Mouse (Mus musculus): ENCODE data around the gene Zfp740. TPM values are rescaled to one million over a fixed set of nuclear protein-coding genes. Genes with fewer than 3 reads are reported as not detected.

Zfp740 gene
- polyA plus RNA-seq, 1 experiment, result 45.8 TPM

DNA sequence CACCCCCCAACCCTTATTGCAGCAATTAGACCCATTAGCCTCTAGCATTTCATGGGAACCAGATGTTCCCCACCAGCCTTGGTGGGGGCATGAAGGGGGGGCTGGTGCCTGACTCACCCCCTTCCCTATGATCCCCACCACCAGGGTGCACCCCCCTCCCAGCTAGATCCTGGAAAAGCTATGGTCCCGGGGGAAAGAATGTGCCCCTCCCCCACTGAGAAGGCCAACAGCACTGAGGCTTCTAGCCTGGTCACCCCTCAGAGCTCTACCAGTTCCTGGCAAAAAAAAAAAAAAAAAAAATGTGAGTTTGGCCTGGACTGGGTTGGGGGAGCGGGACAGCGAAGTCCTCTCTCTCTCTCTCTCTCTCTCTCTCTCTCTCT is 45.8 kb downstream of the Zfp740 start:
- Histone ChIP-seq H3K4me3 (ENCODE audit: insufficient read depth, poor library complexity, severe bottlenecking) (no peak overlapping the region), H3K79me3 (ENCODE audit: low read depth) (peaks cover 15% of the 10 kb centered on the region), H3K79me2 (ENCODE audit: control insufficient read depth, insufficient read depth) (peaks cover 53% of the 10 kb centered on the region), H3ac (ENCODE audit: control insufficient read depth, insufficient read length, low read depth) (no peak overlapping the region), H3K27me3 (ENCODE audit: control insufficient read depth, insufficient read depth, insufficient read length) (no peaks in the 10 kb centered on the region), H3K36me3 (ENCODE audit: control insufficient read depth, insufficient read depth) (peaks cover 40% of the 10 kb centered on the region)
- no peak for TF ChIP-seq CTCF (IDR thresholded peaks at IDR 0.05; ENCODE audit: control insufficient read depth, insufficient read depth, insufficient read length)
- TF ChIP-seq MYOD1 (IDR thresholded peaks at IDR 0.05; ENCODE audit: control insufficient read depth, insufficient read length, low read depth), result no peak
- TF ChIP-seq MYOG (IDR thresholded peaks at IDR 0.05; ENCODE audit: control insufficient read depth, extremely low read depth, insufficient read length), result no peak
- no peak for TF ChIP-seq MAX (IDR thresholded peaks at IDR 0.05)
- TF ChIP-seq USF1 (IDR thresholded peaks at IDR 0.05; ENCODE audit: low read depth), result no peak
- no peak for TF ChIP-seq FOSL1 (IDR thresholded peaks at IDR 0.05; ENCODE audit: insufficient read depth, low read length, poor library complexity, severe bottlenecking)
- TF ChIP-seq CEBPB (IDR thresholded peaks at IDR 0.05; ENCODE audit: low read depth), result no peak

DNA sequence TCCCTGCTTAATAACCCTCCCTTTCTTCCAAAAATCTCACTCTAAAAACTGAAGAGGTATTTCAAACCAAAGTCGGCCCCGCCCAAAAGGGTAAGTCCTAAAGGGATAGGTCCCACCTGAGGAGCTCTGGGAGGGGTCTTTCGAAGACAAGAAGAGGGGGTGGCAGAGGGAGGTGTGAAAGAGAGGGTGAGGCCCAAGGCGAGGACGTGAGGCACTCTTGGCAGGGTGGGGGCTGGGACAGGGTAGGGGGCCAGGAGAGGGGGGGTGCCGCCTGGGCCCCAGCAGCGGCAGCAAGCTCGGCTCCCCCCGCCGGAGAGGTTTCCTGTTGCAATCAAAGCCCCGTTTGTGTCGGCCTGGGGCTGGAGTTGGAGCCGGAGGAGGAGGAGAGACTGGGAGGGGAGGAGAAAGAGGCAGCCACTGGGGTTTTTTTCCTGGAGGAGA is 46.2 kb downstream of the Zfp740 start:
- H3K4me3 ChIP-seq (ENCODE audit: insufficient read depth, poor library complexity, severe bottlenecking), result no peak overlapping the region

DNA sequence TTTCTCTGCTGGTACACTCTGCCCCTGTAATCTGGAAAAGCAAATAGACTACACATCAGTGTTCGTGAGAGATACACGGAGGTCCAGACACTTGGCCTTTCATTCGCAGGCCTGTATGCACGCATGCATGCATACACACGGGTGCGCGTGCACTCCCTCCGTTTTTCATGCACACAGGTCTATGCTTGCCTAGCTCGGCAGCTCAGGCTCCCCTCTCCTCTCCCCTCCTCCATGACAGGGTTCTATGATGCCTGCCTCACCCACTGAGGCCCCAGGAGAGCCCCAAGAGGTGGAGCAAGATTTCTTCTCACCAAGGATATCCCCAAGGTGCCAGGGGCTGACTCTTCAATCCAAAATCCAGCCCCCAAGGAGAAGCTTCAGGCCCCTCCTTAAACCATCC is 46.9 kb downstream of the Zfp740 start:
- H3K36me3 ChIP-seq (ENCODE audit: control insufficient read depth, insufficient read depth), result peaks cover 40% of the 10 kb centered on the region
- no peak overlapping the region for H3K4me3 ChIP-seq (ENCODE audit: insufficient read depth, poor library complexity, severe bottlenecking)

More for the DNA sequence above, 46.2 kb downstream of the Zfp740 start:
- Histone ChIP-seq H3K36me3 (ENCODE audit: control insufficient read depth, insufficient read depth) (peaks cover 40% of the 10 kb centered on the region), H3K27me3 (ENCODE audit: control insufficient read depth, insufficient read depth, insufficient read length) (no peaks in the 10 kb centered on the region), H3ac (ENCODE audit: control insufficient read depth, insufficient read length, low read depth) (no peak overlapping the region), H3K79me2 (ENCODE audit: control insufficient read depth, insufficient read depth) (peaks cover 50% of the 10 kb centered on the region), H3K79me3 (ENCODE audit: low read depth) (peaks cover 12% of the 10 kb centered on the region)
- TF ChIP-seq CTCF (IDR thresholded peaks at IDR 0.05; ENCODE audit: control insufficient read depth, insufficient read depth, insufficient read length) (no peak), MYOD1 (IDR thresholded peaks at IDR 0.05; ENCODE audit: control insufficient read depth, insufficient read length, low read depth) (no peak), USF1 (IDR thresholded peaks at IDR 0.05; ENCODE audit: low read depth) (no peak), MAX (IDR thresholded peaks at IDR 0.05) (no peak), FOSL1 (IDR thresholded peaks at IDR 0.05; ENCODE audit: insufficient read depth, low read length, poor library complexity, severe bottlenecking) (no peak), MYOG (IDR thresholded peaks at IDR 0.05; ENCODE audit: control insufficient read depth, extremely low read depth, insufficient read length) (no peak), CEBPB (IDR thresholded peaks at IDR 0.05; ENCODE audit: low read depth) (no peak)

DNA sequence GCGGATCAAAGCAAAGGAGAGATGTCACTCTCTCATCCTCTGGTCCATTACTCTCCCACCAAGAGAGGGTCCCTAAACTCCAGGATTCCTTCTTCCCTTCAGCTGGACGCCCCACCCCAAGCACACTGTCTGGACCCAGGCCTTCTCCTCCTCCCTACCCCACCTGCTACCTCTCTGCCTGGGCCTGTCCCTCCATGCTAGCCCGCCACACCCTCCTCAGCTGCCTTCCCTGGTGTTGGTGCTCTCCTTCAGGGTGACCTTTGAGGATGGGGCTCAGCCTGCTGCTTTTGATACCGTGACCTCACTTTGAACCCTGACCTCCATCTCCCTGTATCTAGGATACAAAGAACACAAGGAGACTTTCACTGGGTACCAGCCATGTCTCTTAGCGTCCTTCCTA is 47.5 kb downstream of the Zfp740 start:
- TF ChIP-seq MYOD1 (IDR thresholded peaks at IDR 0.05; ENCODE audit: control insufficient read depth, insufficient read length, low read depth) (no peak), CTCF (IDR thresholded peaks at IDR 0.05; ENCODE audit: control insufficient read depth, insufficient read depth, insufficient read length) (no peak), USF1 (IDR thresholded peaks at IDR 0.05; ENCODE audit: low read depth) (no peak)
- H3K4me3 ChIP-seq (ENCODE audit: insufficient read depth, poor library complexity, severe bottlenecking), result no peak overlapping the region
- H3K36me3 ChIP-seq (ENCODE audit: control insufficient read depth, insufficient read depth), result peaks cover 40% of the 10 kb centered on the region
- peaks cover 47% of the 10 kb centered on the region for H3K79me2 ChIP-seq (ENCODE audit: control insufficient read depth, insufficient read depth)
- no peak overlapping the region for H3ac ChIP-seq (ENCODE audit: control insufficient read depth, insufficient read length, low read depth)
- peaks cover 7% of the 10 kb centered on the region for H3K79me3 ChIP-seq (ENCODE audit: low read depth)
- H3K27me3 ChIP-seq (ENCODE audit: control insufficient read depth, insufficient read depth, insufficient read length), result no peaks in the 10 kb centered on the region

More for the DNA sequence above, 46.9 kb downstream of the Zfp740 start:
- Histone ChIP-seq H3K79me3 (ENCODE audit: low read depth) (peaks cover 9% of the 10 kb centered on the region), H3K27me3 (ENCODE audit: control insufficient read depth, insufficient read depth, insufficient read length) (no peaks in the 10 kb centered on the region), H3ac (ENCODE audit: control insufficient read depth, insufficient read length, low read depth) (no peak overlapping the region), H3K79me2 (ENCODE audit: control insufficient read depth, insufficient read depth) (peaks cover 47% of the 10 kb centered on the region)
- TF ChIP-seq MYOD1 (IDR thresholded peaks at IDR 0.05; ENCODE audit: control insufficient read depth, insufficient read length, low read depth) (no peak), FOSL1 (IDR thresholded peaks at IDR 0.05; ENCODE audit: insufficient read depth, low read length, poor library complexity, severe bottlenecking) (no peak), CTCF (IDR thresholded peaks at IDR 0.05; ENCODE audit: control insufficient read depth, insufficient read depth, insufficient read length) (no peak), MAX (IDR thresholded peaks at IDR 0.05) (no peak), MYOG (IDR thresholded peaks at IDR 0.05; ENCODE audit: control insufficient read depth, extremely low read depth, insufficient read length) (no peak), USF1 (IDR thresholded peaks at IDR 0.05; ENCODE audit: low read depth) (no peak), CEBPB (IDR thresholded peaks at IDR 0.05; ENCODE audit: low read depth) (no peak)

DNA sequence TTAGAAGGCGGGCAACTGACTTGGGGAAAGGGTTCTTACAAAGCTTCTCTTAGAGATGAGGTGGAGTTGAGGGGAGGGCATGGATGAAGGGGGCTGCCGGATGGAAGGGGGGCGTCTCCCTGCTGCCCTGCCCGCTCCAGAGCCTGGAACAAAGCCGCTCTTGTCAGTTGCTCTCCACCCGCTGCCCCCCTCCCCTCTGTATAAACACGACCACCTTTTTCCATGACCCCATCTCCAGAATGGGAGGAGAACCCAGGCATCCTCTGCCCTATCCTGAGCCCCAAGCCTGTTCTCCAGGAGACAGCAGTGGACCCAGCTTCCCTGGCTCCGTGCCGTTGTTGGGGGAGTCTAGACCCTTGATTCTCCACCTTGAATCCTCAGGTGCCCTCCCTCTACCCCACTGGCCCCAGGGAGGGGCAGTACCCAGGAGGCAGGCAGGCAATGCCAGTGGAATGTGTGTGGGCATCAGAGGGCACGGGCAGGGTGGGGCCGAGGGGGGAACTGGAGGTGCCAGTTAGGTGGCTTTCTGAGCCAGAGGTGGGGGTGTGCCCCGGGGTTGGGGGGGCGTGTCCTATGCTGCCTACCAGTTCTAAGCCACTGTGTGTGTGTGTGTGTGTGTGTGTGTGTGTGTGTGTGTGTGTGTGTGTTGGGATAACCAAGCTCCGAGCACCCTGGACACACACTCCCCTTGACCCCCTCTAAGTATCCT is 52.7 kb downstream of the Zfp740 start:
- H3K79me2 ChIP-seq (ENCODE audit: control insufficient read depth, insufficient read depth), result peaks cover 51% of the 10 kb centered on the region
- H3K27me3 ChIP-seq (ENCODE audit: control insufficient read depth, insufficient read depth, insufficient read length), result no peaks in the 10 kb centered on the region
- peaks cover 17% of the 10 kb centered on the region for H3K79me3 ChIP-seq (ENCODE audit: low read depth)
- peak overlapping the region; percentile 89 for H3K4me3 ChIP-seq (ENCODE audit: insufficient read depth, poor library complexity, severe bottlenecking)
- no peak overlapping the region for H3ac ChIP-seq (ENCODE audit: control insufficient read depth, insufficient read length, low read depth)
- no peak for TF ChIP-seq MYOG (IDR thresholded peaks at IDR 0.05; ENCODE audit: control insufficient read depth, extremely low read depth, insufficient read length)
- TF ChIP-seq CTCF (IDR thresholded peaks at IDR 0.05; ENCODE audit: control insufficient read depth, insufficient read depth, insufficient read length), result no peak
- TF ChIP-seq MYOD1 (IDR thresholded peaks at IDR 0.05; ENCODE audit: control insufficient read depth, insufficient read length, low read depth), result no peak
- no peak for TF ChIP-seq CEBPB (IDR thresholded peaks at IDR 0.05; ENCODE audit: low read depth)
- no peak for TF ChIP-seq MAX (IDR thresholded peaks at IDR 0.05)
- TF ChIP-seq FOSL1 (IDR thresholded peaks at IDR 0.05; ENCODE audit: insufficient read depth, low read length, poor library complexity, severe bottlenecking), result no peak
- TF ChIP-seq USF1 (IDR thresholded peaks at IDR 0.05; ENCODE audit: low read depth), result no peak
- peaks cover 27% of the 10 kb centered on the region for H3K36me3 ChIP-seq (ENCODE audit: control insufficient read depth, insufficient read depth)

Data from C2C12 (cell line).